Mouse (Mus musculus) B cell, adult 62 days (primary cell): ENCODE data around the gene Cks1b. TPM values are rescaled to one million over a fixed set of nuclear protein-coding genes. Genes with fewer than 3 reads are reported as not detected.

Experiments
- total RNA-seq: library from RNA; stranded (reverse); gene quantifications from 4 replicates; pipeline ENCODE4 v1.2.4, GENCODE M21; 2023

Cks1b gene
- total RNA-seq, result 3.8 to 6.6 TPM (median 4.5 TPM) in 4 replicates

DNA sequence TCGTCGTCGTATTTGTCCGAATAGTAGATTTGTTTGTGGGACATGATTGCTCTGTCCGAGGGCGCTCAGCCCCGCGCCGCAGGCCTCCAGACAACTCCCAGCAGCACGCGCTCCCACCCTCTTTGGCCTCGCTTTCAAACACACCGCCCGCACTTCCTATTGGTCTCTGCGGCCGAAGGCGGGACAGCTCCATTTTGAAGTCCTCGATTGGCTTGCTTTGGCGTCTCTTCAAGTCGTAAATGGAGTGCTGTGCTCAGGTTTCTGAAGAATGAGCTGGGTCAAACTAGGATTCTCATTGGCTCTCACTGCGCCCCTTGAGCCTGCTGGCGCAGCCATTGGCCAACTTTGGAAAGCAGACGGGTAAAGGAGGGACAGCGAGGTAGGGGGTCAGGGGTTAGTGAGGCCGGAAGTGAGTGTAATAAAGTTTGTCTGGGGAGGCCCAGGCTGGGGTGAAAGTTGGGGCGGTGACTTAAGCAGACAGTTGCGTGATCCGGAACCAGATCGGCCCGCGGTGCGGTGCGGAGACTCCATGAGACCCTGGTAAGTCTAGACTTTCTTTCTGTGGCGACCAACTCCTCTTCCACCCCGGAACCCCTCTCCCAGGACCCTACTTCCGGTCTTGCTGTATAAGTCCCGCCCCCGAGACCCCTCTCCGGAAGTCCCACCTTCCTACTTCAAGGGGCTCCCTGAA lies at the start of gene Cks1b, which contains the start of gene Shc1:
Gene Cks1b (minus strand): TSS at position 214 of the 691 bp plus-strand sequence.
Gene Shc1 (plus strand): TSS at position 274 of the 691 bp plus-strand sequence.

GRCm38 (mm10) chr3:89454401-89455177 lies 36.4 kb upstream of the Cks1b start, which contains the start of gene Pmvk:
TSS of gene Pmvk (plus strand) at chr3:89454541.

DNA sequence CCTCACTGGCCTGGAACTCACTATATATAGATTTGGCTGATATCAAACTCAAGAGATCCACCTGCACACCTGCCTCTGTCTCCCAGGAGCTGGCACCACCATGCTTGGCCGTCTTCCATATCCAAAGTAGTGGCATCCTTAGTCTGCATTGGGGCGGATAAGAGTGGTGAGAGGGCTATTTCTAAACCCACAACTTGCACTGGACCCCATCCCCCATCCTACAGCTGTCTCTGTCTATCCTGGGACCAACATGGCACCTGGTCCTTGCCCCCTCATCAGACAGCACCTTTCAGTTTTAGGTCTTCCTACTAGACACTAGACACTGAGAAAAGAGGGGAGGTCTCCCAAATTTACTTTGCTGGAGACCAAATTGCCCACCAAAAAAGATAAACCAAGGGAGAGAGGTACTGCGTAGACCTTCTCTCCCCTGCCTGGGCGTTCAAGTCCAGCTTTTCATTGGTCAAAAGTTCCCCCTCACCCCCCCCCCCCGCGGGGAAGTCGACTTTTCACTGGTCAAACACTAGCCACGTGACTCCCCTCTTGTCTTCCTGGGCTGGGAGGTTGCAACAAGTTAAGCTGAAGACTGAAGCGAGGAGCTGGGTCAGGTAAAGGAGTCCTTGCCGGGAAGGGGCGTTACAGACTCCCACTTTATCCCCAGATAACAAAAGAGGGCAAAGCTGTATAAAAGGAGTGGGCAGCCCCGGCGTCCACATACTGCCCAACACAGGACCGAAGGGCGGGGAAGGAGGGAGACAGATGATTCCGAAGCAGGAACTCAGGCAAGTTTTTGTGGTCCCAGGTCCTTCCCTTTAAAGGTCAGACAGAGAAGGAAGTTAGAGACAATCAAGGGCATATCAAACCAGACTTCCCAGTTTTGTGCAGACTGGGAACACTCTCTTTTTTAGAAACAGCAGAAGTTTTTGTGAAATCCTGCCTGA lies 18.3 kb upstream of the Cks1b start, which contains the start of gene Pbxip1:
Gene Pbxip1 (plus strand): TSS at position 531 of the 938 bp plus-strand sequence.

GRCm38 (mm10) chr3:89430171-89431159 lies 12.3 kb upstream of the Cks1b start, which contains the start of gene Pygo2:
TSS of gene Pygo2 (plus strand) at chr3:89430214.

GRCm38 (mm10) chr3:89411490-89412393 lies 6.4 kb downstream of the Cks1b start, which contains the start of gene Flad1:
TSS of gene Flad1 (minus strand) at chr3:89411870.

DNA sequence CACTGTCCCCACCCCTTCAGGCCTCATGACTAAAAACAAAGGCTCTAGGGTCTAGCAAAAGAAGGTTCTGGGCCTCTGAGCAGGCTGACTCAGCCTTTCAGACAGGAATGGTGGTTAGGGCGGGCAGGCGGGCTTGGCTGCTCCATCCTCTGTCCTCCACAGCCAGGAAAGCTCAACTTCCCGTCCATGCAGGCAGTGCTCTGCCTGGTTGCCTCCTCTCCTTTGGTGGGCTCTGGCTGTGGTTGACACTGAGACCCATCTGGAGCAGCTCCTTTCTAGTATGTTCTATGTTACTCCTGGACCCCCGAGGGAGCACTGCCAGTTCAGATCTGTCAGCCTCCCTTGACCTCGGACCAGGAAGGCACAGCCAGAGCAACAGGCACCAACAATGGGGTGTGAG lies 15.5 kb downstream of the Cks1b start, which contains the start of gene Lenep:
Gene Lenep (minus strand): TSS at position 101 of the 400 bp plus-strand sequence.

GRCm38 (mm10) chr3:89394006-89394893 lies 23.9 kb downstream of the Cks1b start, which contains the start of gene Zbtb7b:
TSS of gene Zbtb7b (minus strand) at chr3:89394776.

Other genes starting within 250 kb of the Cks1b start
- 109 to 121 TPM (median 115 TPM) in 4 replicates for gene Scamp3, start 240.9 kb downstream of the Cks1b start, total RNA-seq
- 12.9 to 24.4 TPM (median 20.3 TPM) in 4 replicates for gene Fam189b, start 235.2 kb downstream of the Cks1b start, total RNA-seq
- 79.6 to 102 TPM (median 97.6 TPM) in 4 replicates for gene Gba, start 215.5 kb downstream of the Cks1b start, total RNA-seq
- gene Thbs3, start 203.2 kb downstream of the Cks1b start, total RNA-seq, result 8.6 to 13.2 TPM (median 9.9 TPM) in 4 replicates
- 227 to 250 TPM (median 239 TPM) in 4 replicates for gene Mtx1, start 191.3 kb downstream of the Cks1b start, total RNA-seq
- gene Muc1, start 189.3 kb downstream of the Cks1b start, total RNA-seq, result 1.4 to 3.6 TPM (median 1.6 TPM) in 4 replicates
- gene Krtcap2, start 172.4 kb downstream of the Cks1b start, total RNA-seq, result 88.4 to 116 TPM (median 101 TPM) in 4 replicates
- gene Trim46, start 172.1 kb downstream of the Cks1b start, total RNA-seq, result 2.1 to 5.6 TPM (median 3.3 TPM) in 4 replicates
- 64.0 to 79.9 TPM (median 68.1 TPM) in 4 replicates for gene Dpm3, start 159.0 kb downstream of the Cks1b start, total RNA-seq
- gene Slc50a1, start 147.8 kb downstream of the Cks1b start, total RNA-seq, result 140 to 170 TPM (median 145 TPM) in 4 replicates
- gene Efna1, start 137.2 kb downstream of the Cks1b start, total RNA-seq, result 1.0 to 1.8 TPM (median 1.1 TPM) in 4 replicates
- not detected in 4 replicates for gene Efna3, start 95.4 kb downstream of the Cks1b start, total RNA-seq
- gene Efna4, start 80.4 kb downstream of the Cks1b start, total RNA-seq, result 0.36 TPM in 1 of 4 replicates, not detected in the others
- gene Adam15, start 68.4 kb downstream of the Cks1b start, total RNA-seq, result 6.8 to 7.4 TPM (median 7.1 TPM) in 4 replicates
- 0.25 TPM in 1 of 4 replicates, not detected in the others for gene Dcst2, start 56.4 kb downstream of the Cks1b start, total RNA-seq
- gene Dcst1, start 53.1 kb downstream of the Cks1b start, total RNA-seq, result 0.31 to 0.33 TPM in 2 of 4 replicates, not detected in the others
- gene Zbtb7b, start 23.6 kb downstream of the Cks1b start, total RNA-seq, result 60.4 to 64.8 TPM (median 62.5 TPM) in 4 replicates
- gene Lenep, start 15.6 kb downstream of the Cks1b start, total RNA-seq, result 0.52 TPM in 1 of 4 replicates, not detected in the others
- 31.6 to 44.7 TPM (median 35.1 TPM) in 4 replicates for gene Flad1, start 6.5 kb downstream of the Cks1b start, total RNA-seq
- gene Shc1, start 60 bp upstream of the Cks1b start, total RNA-seq, result 88.4 to 93.9 TPM (median 92.1 TPM) in 4 replicates
- 32.0 to 39.9 TPM (median 36.9 TPM) in 4 replicates for gene Pygo2, start 11.8 kb upstream of the Cks1b start, total RNA-seq
- 124 to 130 TPM (median 128 TPM) in 4 replicates for gene Pbxip1, start 18.3 kb upstream of the Cks1b start, total RNA-seq
- 14.3 to 19.8 TPM (median 17.7 TPM) in 4 replicates for gene Pmvk, start 36.2 kb upstream of the Cks1b start, total RNA-seq
- gene Kcnn3, start 101.8 kb upstream of the Cks1b start, total RNA-seq, result not detected in 4 replicates